ENCODE assay signal across 9 mouse cellular contexts in genomic region chr11:57719631-57720030, GRCm38 (mm10).
A peak's percentile ranks its signal among the peaks of the same experiment; 100 is the strongest.
DNase-seq lines count a peak whose midpoint lies in the region; ATAC-seq and TF ChIP-seq lines count a peak whose summit lies in the region.
"Had no signal": no experiment of that assay in that cellular context is flagged by ENCODE, and none has a peak within 500 bp of the region (broad histone marks: within the 10 kb centered on the region; RNA-seq: fewer than 3 reads in every experiment).

No protein-coding gene starts in this region.

- no peaks in the 10 kb centered on the region for H3K27me3 ChIP-seq in lung, embryonic 14.5 days (ENCODE audit: insufficient read depth, low read length)
- no peaks in the 10 kb centered on the region for H3K27me3 ChIP-seq in embryonic facial prominence, embryonic 11.5 days (ENCODE audit: control insufficient read depth, insufficient read depth, low read length)
- no peaks in the 10 kb centered on the region for H3K27me3 ChIP-seq in limb, embryonic 11.5 days (ENCODE audit: control insufficient read depth, insufficient read depth, low read length)
- no peaks in the 10 kb centered on the region for H3K27me3 ChIP-seq in stomach, embryonic 15.5 days (replicated peaks)
- H3K27me3 ChIP-seq in kidney, embryonic 14.5 days (ENCODE audit: control insufficient read depth, insufficient read depth, low read length): no peaks in the 10 kb centered on the region

- no peak overlapping the region for H3K4me2 ChIP-seq in lung, embryonic 14.5 days
- no peak overlapping the region for H3K4me2 ChIP-seq in embryonic facial prominence, embryonic 11.5 days (ENCODE audit: low read depth, low read length)
- no peak overlapping the region for H3K4me2 ChIP-seq in limb, embryonic 11.5 days (ENCODE audit: low read depth, severe bottlenecking)
- H3K4me2 ChIP-seq in stomach, embryonic 15.5 days: no peak overlapping the region
- H3K4me2 ChIP-seq in kidney, embryonic 14.5 days (replicated peaks; ENCODE audit: low read depth, low read length): no peak overlapping the region

- H3K36me3 ChIP-seq in lung, embryonic 14.5 days (ENCODE audit: insufficient read depth): no peaks in the 10 kb centered on the region
- no peaks in the 10 kb centered on the region for H3K36me3 ChIP-seq in embryonic facial prominence, embryonic 11.5 days (replicated peaks; ENCODE audit: control insufficient read depth, insufficient read depth, low read depth, low read length)
- H3K36me3 ChIP-seq in limb, embryonic 11.5 days (ENCODE audit: control insufficient read depth, insufficient read depth, low read length): 0 out of 2 replicates have a peak, but pooled peaks cover 2% of the 10 kb centered on the region
- H3K36me3 ChIP-seq in stomach, embryonic 15.5 days: 0 out of 2 replicates have a peak, but pooled peaks cover 3% of the 10 kb centered on the region
- no peaks in the 10 kb centered on the region for H3K36me3 ChIP-seq in kidney, embryonic 14.5 days (ENCODE audit: control insufficient read depth, insufficient read depth, low read length)

- ATAC-seq in lung, embryonic 14.5 days (ENCODE audit: insufficient read depth): no peak
- no peak for ATAC-seq in embryonic facial prominence, embryonic 11.5 days (replicated peaks; ENCODE audit: insufficient number of reproducible peaks, low FRiP score, low TSS enrichment, low read depth)
- no peak for ATAC-seq in limb, embryonic 11.5 days (ENCODE audit: insufficient number of reproducible peaks, low FRiP score, low TSS enrichment, low read depth)
- peak; percentile 13; the same call in 1 of the 2 replicates for ATAC-seq in stomach, embryonic 15.5 days (ENCODE audit: insufficient read depth, low FRiP score, low read depth)
- no peak for ATAC-seq in kidney, embryonic 14.5 days (ENCODE audit: low FRiP score, low TSS enrichment)

- 23% methylated on average over 7 of the region's 7 CpGs for WGBS in lung, embryonic 14.5 days
- WGBS in lung, adult 2 months: 37% methylated on average over 7 of the region's 7 CpGs
- WGBS in embryonic facial prominence, embryonic 11.5 days: 39% methylated on average over 7 of the region's 7 CpGs
- WGBS in limb, embryonic 11.5 days: 44% methylated on average over 7 of the region's 7 CpGs
- WGBS in stomach, embryonic 15.5 days: 14% methylated on average over 7 of the region's 7 CpGs
- 52% methylated on average over 7 of the region's 7 CpGs for WGBS in kidney, embryonic 14.5 days

- DNase-seq in lung, embryonic 14.5 days: peak; percentile 52
- DNase-seq in lung, adult 2 months: no peak
- peak; percentile 65 for DNase-seq in embryonic facial prominence, embryonic 11.5 days (ENCODE audit: low spot score)
- DNase-seq in limb, embryonic 11.5 days (ENCODE audit: low spot score): peak; percentile 32
- no peak for DNase-seq in c-Kit-positive CD71-positive TER-119-positive erythroid progenitor cells, embryonic 14.5 days (ENCODE audit: low spot score)
- no peak for DNase-seq in frontal cortex, postnatal 10 days (ENCODE audit: low spot score in 2 of 2)
- DNase-seq: cerebellum, postnatal 36 days had no signal

- H3K4me1 ChIP-seq in lung, embryonic 14.5 days (ENCODE audit: insufficient read depth): no peaks in the 10 kb centered on the region
- H3K4me1 ChIP-seq in lung, adult 2 months (ENCODE audit: control insufficient read depth, insufficient read depth, low read length): no peaks in the 10 kb centered on the region
- H3K4me1 ChIP-seq in embryonic facial prominence, embryonic 11.5 days (ENCODE audit: control insufficient read depth, insufficient read depth, low read length): no peaks in the 10 kb centered on the region
- H3K4me1 ChIP-seq in limb, embryonic 11.5 days (ENCODE audit: control insufficient read depth, insufficient read depth, low read length): peaks cover 9% of the 10 kb centered on the region; the same call in 1 of the 2 replicates
- peaks cover 10% of the 10 kb centered on the region for H3K4me1 ChIP-seq in stomach, embryonic 15.5 days
- H3K4me1 ChIP-seq in kidney, embryonic 14.5 days (ENCODE audit: control insufficient read depth, insufficient read depth, low read length): peaks cover 3% of the 10 kb centered on the region; the same call in 1 of the 2 replicates

- H3K4me3 ChIP-seq in lung, embryonic 14.5 days (ENCODE audit: low read depth, low read length): no peak overlapping the region
- H3K4me3 ChIP-seq in lung, adult 2 months (replicated peaks; ENCODE audit: extremely low read depth, low read depth, low read length): no peak overlapping the region
- H3K4me3 ChIP-seq in embryonic facial prominence, embryonic 11.5 days (ENCODE audit: low read depth, low read length): no peak overlapping the region
- H3K4me3 ChIP-seq in limb, embryonic 11.5 days (ENCODE audit: low read depth, low read length): no peak overlapping the region
- H3K4me3 ChIP-seq in stomach, embryonic 15.5 days (replicated peaks): no peak overlapping the region
- no peak overlapping the region for H3K4me3 ChIP-seq in kidney, embryonic 14.5 days (ENCODE audit: low read length)

- no peak overlapping the region for H3K27ac ChIP-seq in lung, embryonic 14.5 days (ENCODE audit: low read depth)
- no peak overlapping the region for H3K27ac ChIP-seq in embryonic facial prominence, embryonic 11.5 days (replicated peaks; ENCODE audit: low read depth, low read length)
- no peak overlapping the region for H3K27ac ChIP-seq in limb, embryonic 11.5 days (replicated peaks; ENCODE audit: low read depth, low read length)
- 0 out of 2 replicates have a peak overlapping the region, but pooled peaks have one; percentile 16 for H3K27ac ChIP-seq in stomach, embryonic 15.5 days
- no peak overlapping the region for H3K27ac ChIP-seq in kidney, embryonic 14.5 days (ENCODE audit: low read depth, low read length)

- H3K9me3 ChIP-seq in lung, embryonic 14.5 days (ENCODE audit: low read depth, low read length): no peaks in the 10 kb centered on the region
- H3K9me3 ChIP-seq in embryonic facial prominence, embryonic 11.5 days (replicated peaks; ENCODE audit: control insufficient read depth, low read length): no peaks in the 10 kb centered on the region
- no peaks in the 10 kb centered on the region for H3K9me3 ChIP-seq in limb, embryonic 11.5 days (ENCODE audit: control insufficient read depth, low read length)
- no peaks in the 10 kb centered on the region for H3K9me3 ChIP-seq in stomach, embryonic 15.5 days
- no peaks in the 10 kb centered on the region for H3K9me3 ChIP-seq in kidney, embryonic 14.5 days (ENCODE audit: control insufficient read depth, low read length)

- no peak for TF ChIP-seq CTCF in lung, embryonic 14.5 days (IDR thresholded peaks at IDR 0.05; ENCODE audit: low read depth)
- no peak for TF ChIP-seq CTCF in lung, adult 2 months (IDR thresholded peaks at IDR 0.05; ENCODE audit: insufficient read depth, low read length)

- no peak overlapping the region for H3K9ac ChIP-seq in lung, embryonic 14.5 days
- no peak overlapping the region for H3K9ac ChIP-seq in embryonic facial prominence, embryonic 11.5 days (replicated peaks; ENCODE audit: low read length)
- no peak overlapping the region for H3K9ac ChIP-seq in limb, embryonic 11.5 days (ENCODE audit: low read length)
- H3K9ac ChIP-seq in stomach, embryonic 15.5 days: no peak overlapping the region
- H3K9ac ChIP-seq in kidney, embryonic 14.5 days (ENCODE audit: low read depth, low read length): no peak overlapping the region

- no peak for TF ChIP-seq POLR2A in lung, adult 2 months (IDR thresholded peaks at IDR 0.05; ENCODE audit: borderline replicate concordance, extremely low read depth, low read depth, low read length)

Comparison
In these comparisons a context has a peak if more than half of its experiments do, and no peak if none do; other contexts are left out.
1. DNase-seq: peak in lung, embryonic 14.5 days (single experiment), embryonic facial prominence, embryonic 11.5 days (single experiment) and limb, embryonic 11.5 days (single experiment); none in lung, adult 2 months (single experiment), c-Kit-positive CD71-positive TER-119-positive erythroid progenitor cells, embryonic 14.5 days (single experiment) and frontal cortex, postnatal 10 days (0 of 2).